Mouse (Mus musculus): Measurements from ENCODE around the gene Fancg. TPM values are rescaled to one million over a fixed set of nuclear protein-coding genes. Genes with fewer than 3 reads are reported as not detected.

Fancg gene
- total and polyA plus RNA-seq, 3 experiments = 13.2 to 18.7 (median 13.7) TPM

- Histone ChIP-seq H3K9ac (ENCODE audit: insufficient read depth, low read depth) (no peak within 1 kb of the TSS), H3K27me3 (replicated peaks) (no peaks in the 10 kb centered on the region), H3K9me3 (replicated peaks; ENCODE audit: low read length) (no peaks in the 10 kb centered on the region), H3K4me3 (replicated peaks in 1 of 3; ENCODE audit: low read depth in 2 of 3, low read length in 2 of 3, poor library complexity in 1 of 3) (no peak within 1 kb of the TSS), H3K79me2 (replicated peaks; ENCODE audit: control insufficient read depth, extremely low read depth, insufficient read depth, poor library complexity, severe bottlenecking) (no peaks in the 10 kb centered on the region), H3K36me3 (replicated peaks in 1 of 2; ENCODE audit: control insufficient read depth in 1 of 2, insufficient read depth in 1 of 2, low read length in 1 of 2) (peaks cover 0 to 17% of the 10 kb centered on the region in 2 experiments), H3K4me1 (ENCODE audit: control insufficient read depth in 1 of 2, insufficient read depth in 2 of 2) (peaks cover 8 to 18% of the 10 kb centered on the region in 2 experiments), H3K4me2 (ENCODE audit: insufficient read depth, low read depth, poor library complexity, severe bottlenecking) (no peak within 1 kb of the TSS), H3K27ac (ENCODE audit: insufficient read depth, low read depth) (no peak within 1 kb of the TSS)
- dilution Hi-C loops (cut with MboI; ENCODE audit: extremely low pct_ligation_motif_present, extremely low pct_unique_long_range_greater_than_20kb, low sequenced_read_pairs) (no loop called here), in situ Hi-C loops (cut with MboI; ENCODE audit: low pct_ligation_motif_present, low pct_unique_long_range_greater_than_20kb, low sequenced_read_pairs) (no loop called here)
- TF ChIP-seq MYC (IDR thresholded peaks at IDR 0.05; ENCODE audit: low read depth, low read length) (no peak), ZNF384 (IDR thresholded peaks at IDR 0.05; ENCODE audit: low read depth, low read length) (no peak), USF1 (IDR thresholded peaks at IDR 0.05; ENCODE audit: low read depth, low read length) (no peak), MEF2A (IDR thresholded peaks at IDR 0.05; ENCODE audit: borderline replicate concordance, low read depth, low read length) (no peak), TBP (conservative IDR thresholded peaks at IDR 0.05; ENCODE audit: low read depth, low read length) (no peak), MAZ (IDR thresholded peaks at IDR 0.05; ENCODE audit: low read depth, low read length) (no peak), CHD2 (IDR thresholded peaks at IDR 0.05; ENCODE audit: low read length) (no peak), RAD21 (IDR thresholded peaks at IDR 0.05; ENCODE audit: low read depth, low read length) (no peak), USF2 (conservative IDR thresholded peaks at IDR 0.05; ENCODE audit: low read depth, low read length) (no peak), RCOR1 (conservative IDR thresholded peaks at IDR 0.05; ENCODE audit: low read depth, low read length) (no peak), HCFC1 (IDR thresholded peaks at IDR 0.05; ENCODE audit: low read depth, low read length) (no peak)
- DNase-seq (ENCODE audit: extremely low read depth) = no peak
Measured at GRCm38 (mm10) chr4:42969304-42969703, 41.0 kb downstream of the Fancg start, which contains the start of gene 1700022I11Rik. Gene 1700022I11Rik (plus strand): TSS chr4:42969604.

- H3K9ac ChIP-seq (ENCODE audit: insufficient read depth, low read depth) = no peak overlapping the region
- peaks cover 8 to 18% of the 10 kb centered on the region in 2 experiments for H3K4me1 ChIP-seq (ENCODE audit: control insufficient read depth in 1 of 2, insufficient read depth in 2 of 2)
- H3K9me3 ChIP-seq (replicated peaks; ENCODE audit: low read length) = no peaks in the 10 kb centered on the region
- peak; percentile 87 for DNase-seq (ENCODE audit: extremely low read depth)
- no peak overlapping the region for H3K4me3 ChIP-seq (replicated peaks in 1 of 3; ENCODE audit: low read depth in 2 of 3, low read length in 2 of 3, poor library complexity in 1 of 3)
- dilution Hi-C loops (cut with MboI; ENCODE audit: extremely low pct_ligation_motif_present, extremely low pct_unique_long_range_greater_than_20kb, low sequenced_read_pairs) = no loop called here
- H3K27me3 ChIP-seq (replicated peaks) = no peaks in the 10 kb centered on the region
- no peaks in the 10 kb centered on the region for H3K79me2 ChIP-seq (replicated peaks; ENCODE audit: control insufficient read depth, extremely low read depth, insufficient read depth, poor library complexity, severe bottlenecking)
- in situ Hi-C loops (cut with MboI; ENCODE audit: low pct_ligation_motif_present, low pct_unique_long_range_greater_than_20kb, low sequenced_read_pairs) = no loop called here
- TF ChIP-seq MAZ (IDR thresholded peaks at IDR 0.05; ENCODE audit: low read depth, low read length) (no peak), POLR2A (IDR thresholded peaks at IDR 0.05; ENCODE audit: low read depth, low read length) (no peak), JUND (conservative IDR thresholded peaks at IDR 0.05; ENCODE audit: low read depth, low read length) (no peak), ETS1 (conservative IDR thresholded peaks at IDR 0.05; ENCODE audit: low read depth, low read length) (no peak), CHD2 (IDR thresholded peaks at IDR 0.05; ENCODE audit: low read length) (0 out of 2 replicates have a peak, but pooled peaks have one; percentile 5), SMC3 (IDR thresholded peaks at IDR 0.05; ENCODE audit: low read depth, low read length) (peak; percentile 73), RAD21 (IDR thresholded peaks at IDR 0.05; ENCODE audit: low read depth, low read length) (peak; percentile 56), ZC3H11A (IDR thresholded peaks at IDR 0.05; ENCODE audit: low read depth, low read length) (no peak), NELFE (IDR thresholded peaks at IDR 0.05; ENCODE audit: low read depth, low read length) (no peak), CTCF (conservative IDR thresholded peaks at IDR 0.05 in 1 of 2, IDR thresholded peaks at IDR 0.05 in 1 of 2; ENCODE audit: low read depth in 2 of 2, low read length in 2 of 2) (peak; percentile 86 to 88), ZNF384 (IDR thresholded peaks at IDR 0.05; ENCODE audit: low read depth, low read length) (no peak), E2F4 (IDR thresholded peaks at IDR 0.05; ENCODE audit: insufficient replicate concordance, low read depth, low read length) (0 out of 2 replicates have a peak, but pooled peaks have one; percentile 44), POLR2AphosphoS2 (IDR thresholded peaks at IDR 0.05; ENCODE audit: low read depth, low read length) (no peak), KAT2A (IDR thresholded peaks at IDR 0.05; ENCODE audit: insufficient replicate concordance, low read length) (no peak), MAFK (IDR thresholded peaks at IDR 0.05; ENCODE audit: insufficient replicate concordance, low read length) (no peak), ELF1 (IDR thresholded peaks at IDR 0.05; ENCODE audit: low read depth, low read length) (peak; percentile 56; the same call in 1 of the 2 replicates), USF2 (conservative IDR thresholded peaks at IDR 0.05; ENCODE audit: low read depth, low read length) (no peak), UBTF (IDR thresholded peaks at IDR 0.05; ENCODE audit: low read depth, low read length) (no peak), MYC (IDR thresholded peaks at IDR 0.05; ENCODE audit: low read depth, low read length) (0 out of 2 replicates have a peak, but pooled peaks have one; percentile 38), TBP (conservative IDR thresholded peaks at IDR 0.05; ENCODE audit: low read depth, low read length) (no peak), HCFC1 (IDR thresholded peaks at IDR 0.05; ENCODE audit: low read depth, low read length) (no peak), EP300 (IDR thresholded peaks at IDR 0.05; ENCODE audit: low read length) (no peak), USF1 (IDR thresholded peaks at IDR 0.05; ENCODE audit: low read depth, low read length) (no peak)
- H3K36me3 ChIP-seq (replicated peaks in 1 of 2; ENCODE audit: control insufficient read depth in 1 of 2, insufficient read depth in 1 of 2, low read length in 1 of 2) = peaks cover 0 to 12% of the 10 kb centered on the region in 2 experiments
- peak overlapping the region; percentile 19; the same call in 1 of the 2 replicates for H3K4me2 ChIP-seq (ENCODE audit: insufficient read depth, low read depth, poor library complexity, severe bottlenecking)
- H3K27ac ChIP-seq (ENCODE audit: insufficient read depth, low read depth) = no peak overlapping the region
Measured at GRCm38 (mm10) chr4:42965039-42965719, 45.1 kb downstream of the Fancg start.
